Mouse (Mus musculus) brain, embryonic 14.5 days (tissue): ENCODE results near the gene Cep112. TPM values are rescaled to one million over a fixed set of nuclear protein-coding genes. Genes with fewer than 3 reads are reported as not detected.
A peak's percentile ranks its signal among the peaks of the same experiment; 100 is the strongest.
"Not testable (repeated sequence)": the region's sequence is repeated elsewhere in the genome, so short reads cannot be mapped to it uniquely, and the experiment has no call there.

Experiments used
- DNase-seq: peaks from one replicate; pipeline ENCODE4 v3.0.0-alpha.2; 2011; ENCODE audit warnings: low read depth
- CTCF ChIP-seq: fragments of 200-500 bp; IDR thresholded peaks from 2 replicates; pipeline ENCODE4 v1.5.1; 2012; ENCODE audit warnings: inconsistent platforms, mild to moderate bottlenecking, moderate library complexity, borderline replicate concordance; ENCODE audit not compliant: insufficient read depth, insufficient read length; ENCODE audit errors: extremely low read depth
- POLR2A ChIP-seq: fragments of 200-500 bp; IDR thresholded peaks from 2 replicates; pipeline ENCODE4 v1.6.1; 2012; ENCODE audit warnings: mild to moderate bottlenecking, inconsistent platforms, borderline replicate concordance; ENCODE audit not compliant: poor library complexity, insufficient read depth, insufficient read length, severe bottlenecking; ENCODE audit errors: extremely low read depth
- polyA plus RNA-seq: library from polyadenylated mRNA; depleted of rRNA; stranded (reverse); fragments of >200 nt; gene quantifications from 2 replicates; pipeline ENCODE4 v1.2.3, GENCODE M21; 2012

Gene Cep112
- polyA plus RNA-seq, 1 experiment: 13.3 TPM

GRCm38 (mm10) chr11:108840195-108840594 lies 415.2 kb downstream of the Cep112 start:
- no peak for DNase-seq
- TF ChIP-seq CTCF: no peak

- no peak for DNase-seq
- TF ChIP-seq POLR2A: no peak
- TF ChIP-seq CTCF: no peak
Observed at GRCm38 (mm10) chr11:108842765-108843164, 417.8 kb downstream of the Cep112 start.

- TF ChIP-seq CTCF (no peak), POLR2A (no peak)
- DNase-seq: peak; percentile 49
Observed at GRCm38 (mm10) chr11:108845971-108846370, 421.0 kb downstream of the Cep112 start.

GRCm38 (mm10) chr11:108846479-108846878 lies 421.5 kb downstream of the Cep112 start:
- no peak for DNase-seq
- TF ChIP-seq CTCF (no peak), POLR2A (no peak)

- no peak for DNase-seq
- TF ChIP-seq CTCF: no peak
- no peak for TF ChIP-seq POLR2A
Observed at GRCm38 (mm10) chr11:108851771-108852170, 426.8 kb downstream of the Cep112 start.

- TF ChIP-seq CTCF (no peak), POLR2A (no peak)
- no peak for DNase-seq
Observed at GRCm38 (mm10) chr11:108857254-108857653, 432.3 kb downstream of the Cep112 start.

GRCm38 (mm10) chr11:108857678-108858338 lies 432.8 kb downstream of the Cep112 start:
- DNase-seq: peak; percentile 70
- TF ChIP-seq POLR2A (no peak), CTCF (no peak)

- TF ChIP-seq CTCF (no peak), POLR2A (no peak)
- no peak for DNase-seq
Observed at GRCm38 (mm10) chr11:108858339-108858804, 433.4 kb downstream of the Cep112 start.

GRCm38 (mm10) chr11:108858846-108859245 lies 433.9 kb downstream of the Cep112 start:
- TF ChIP-seq CTCF (no peak), POLR2A (no peak)
- no peak for DNase-seq

- peak; percentile 28 for DNase-seq
- TF ChIP-seq CTCF: no peak
- no peak for TF ChIP-seq POLR2A
Observed at GRCm38 (mm10) chr11:108862360-108862759, 437.4 kb downstream of the Cep112 start.

- DNase-seq: no peak
- TF ChIP-seq CTCF (no peak), POLR2A (no peak)
Observed at GRCm38 (mm10) chr11:108865746-108866145, 440.8 kb downstream of the Cep112 start.

GRCm38 (mm10) chr11:108867538-108867937 lies 442.5 kb downstream of the Cep112 start:
- TF ChIP-seq CTCF: no peak
- no peak for TF ChIP-seq POLR2A
- no peak for DNase-seq

GRCm38 (mm10) chr11:108871284-108871683 lies 446.3 kb downstream of the Cep112 start:
- not testable (repeated sequence) for DNase-seq

GRCm38 (mm10) chr11:108871748-108872147 lies 446.8 kb downstream of the Cep112 start:
- no peak for TF ChIP-seq POLR2A
- TF ChIP-seq CTCF: no peak
- no peak for DNase-seq

GRCm38 (mm10) chr11:108876633-108877205 lies 451.7 kb downstream of the Cep112 start:
- no peak for DNase-seq
- TF ChIP-seq CTCF: no peak
- no peak for TF ChIP-seq POLR2A

GRCm38 (mm10) chr11:108877520-108877919 lies 452.5 kb downstream of the Cep112 start:
- no peak for DNase-seq
- no peak for TF ChIP-seq CTCF
- no peak for TF ChIP-seq POLR2A
